Mouse (Mus musculus): ENCODE measurements around the gene Krtap10-4. TPM values are rescaled to one million over a fixed set of nuclear protein-coding genes. Genes with fewer than 3 reads are reported as not detected.

Krtap10-4 gene
- polyA plus RNA-seq, 1 experiment from 2014 or later, result not detected

Other genes with a start within 250 kb of the Krtap10-4 start
- 104 and 144 TPM in 2 replicates for gene Pttg1ip, start 245.4 kb downstream of the Krtap10-4 start, polyA plus RNA-seq (2014; fragmentation: Nextera tagmentation; extraction: Ambion mirVana)
- gene Sumo3, start 221.0 kb downstream of the Krtap10-4 start, polyA plus RNA-seq (2014; fragmentation: Nextera tagmentation; extraction: Ambion mirVana), result 253 and 294 TPM in 2 replicates
- gene Gm49325, start 220.9 kb downstream of the Krtap10-4 start, polyA plus RNA-seq (2014; fragmentation: Nextera tagmentation; extraction: Ambion mirVana), result 1.2 and 1.8 TPM in 2 replicates
- gene Ube2g2, start 204.8 kb downstream of the Krtap10-4 start, polyA plus RNA-seq (2014; fragmentation: Nextera tagmentation; extraction: Ambion mirVana), result 41.3 and 51.8 TPM in 2 replicates
- gene Tspear, start 140.5 kb downstream of the Krtap10-4 start, polyA plus RNA-seq (2014; fragmentation: Nextera tagmentation; extraction: Ambion mirVana), result 0.41 and 0.74 TPM in 2 replicates
- not detected in 2 replicates for gene Gm19402, start 136.3 kb downstream of the Krtap10-4 start, polyA plus RNA-seq (2014; fragmentation: Nextera tagmentation; extraction: Ambion mirVana)
- gene Gm9508, start 129.9 kb downstream of the Krtap10-4 start, polyA plus RNA-seq (2014; fragmentation: Nextera tagmentation; extraction: Ambion mirVana), result not detected in 2 replicates
- gene Gm10272, start 120.5 kb downstream of the Krtap10-4 start, polyA plus RNA-seq (2014; fragmentation: Nextera tagmentation; extraction: Ambion mirVana), result not detected in 2 replicates
- gene Gm10024, start 115.6 kb downstream of the Krtap10-4 start, polyA plus RNA-seq (2014; fragmentation: Nextera tagmentation; extraction: Ambion mirVana), result not detected in 2 replicates
- gene Gm10142, start 111.3 kb downstream of the Krtap10-4 start, polyA plus RNA-seq (2014; fragmentation: Nextera tagmentation; extraction: Ambion mirVana), result not detected in 2 replicates
- gene Krtap12-1, start 106.5 kb downstream of the Krtap10-4 start, polyA plus RNA-seq (2014; fragmentation: Nextera tagmentation; extraction: Ambion mirVana), result not detected in 2 replicates
- not detected in 2 replicates for gene Gm10100, start 100.6 kb downstream of the Krtap10-4 start, polyA plus RNA-seq (2014; fragmentation: Nextera tagmentation; extraction: Ambion mirVana)
- gene Gm18596, start 84.5 kb downstream of the Krtap10-4 start, polyA plus RNA-seq (2014; fragmentation: Nextera tagmentation; extraction: Ambion mirVana), result not detected in 2 replicates
- not detected in 2 replicates for gene Gm9736, start 75.7 kb downstream of the Krtap10-4 start, polyA plus RNA-seq (2014; fragmentation: Nextera tagmentation; extraction: Ambion mirVana)
- gene Gm3233, start 67.4 kb downstream of the Krtap10-4 start, polyA plus RNA-seq (2014; fragmentation: Nextera tagmentation; extraction: Ambion mirVana), result not detected in 2 replicates
- not detected in 2 replicates for gene Gm3238, start 55.8 kb downstream of the Krtap10-4 start, polyA plus RNA-seq (2014; fragmentation: Nextera tagmentation; extraction: Ambion mirVana)
- not detected in 2 replicates for gene Gm7138, start 50.2 kb downstream of the Krtap10-4 start, polyA plus RNA-seq (2014; fragmentation: Nextera tagmentation; extraction: Ambion mirVana)
- not detected in 2 replicates for gene Gm3250, start 44.6 kb downstream of the Krtap10-4 start, polyA plus RNA-seq (2014; fragmentation: Nextera tagmentation; extraction: Ambion mirVana)
- not detected in 2 replicates for gene Gm7137, start 38.9 kb downstream of the Krtap10-4 start, polyA plus RNA-seq (2014; fragmentation: Nextera tagmentation; extraction: Ambion mirVana)
- gene Gm9639, start 32.0 kb downstream of the Krtap10-4 start, polyA plus RNA-seq (2014; fragmentation: Nextera tagmentation; extraction: Ambion mirVana), result not detected in 2 replicates
- gene Gm19668, start 28.0 kb downstream of the Krtap10-4 start, polyA plus RNA-seq (2014; fragmentation: Nextera tagmentation; extraction: Ambion mirVana), result not detected in 2 replicates
- not detected in 2 replicates for gene Gm9507, start 15.3 kb downstream of the Krtap10-4 start, polyA plus RNA-seq (2014; fragmentation: Nextera tagmentation; extraction: Ambion mirVana)
- gene Gm2696, start 12.4 kb downstream of the Krtap10-4 start, polyA plus RNA-seq (2014; fragmentation: Nextera tagmentation; extraction: Ambion mirVana), result not detected in 2 replicates
- gene Krtap10-10, start 8.9 kb upstream of the Krtap10-4 start, polyA plus RNA-seq (2014; fragmentation: Nextera tagmentation; extraction: Ambion mirVana), result not detected in 2 replicates
- gene Gm36176, start 19.7 kb upstream of the Krtap10-4 start, polyA plus RNA-seq (2014; fragmentation: Nextera tagmentation; extraction: Ambion mirVana), result not detected in 2 replicates
- not detected in 2 replicates for gene Gm10318, start 25.8 kb upstream of the Krtap10-4 start, polyA plus RNA-seq (2014; fragmentation: Nextera tagmentation; extraction: Ambion mirVana)
- not detected in 2 replicates for gene Gm3285, start 34.9 kb upstream of the Krtap10-4 start, polyA plus RNA-seq (2014; fragmentation: Nextera tagmentation; extraction: Ambion mirVana)
- gene Lrrc3, start 75.4 kb upstream of the Krtap10-4 start, polyA plus RNA-seq (2014; fragmentation: Nextera tagmentation; extraction: Ambion mirVana), result 2.2 and 3.3 TPM in 2 replicates
- gene Trpm2, start 143.5 kb upstream of the Krtap10-4 start, polyA plus RNA-seq (2014; fragmentation: Nextera tagmentation; extraction: Ambion mirVana), result 0.27 and 0.54 TPM in 2 replicates
- gene 1810043G02Rik, start 151.4 kb upstream of the Krtap10-4 start, polyA plus RNA-seq (2014; fragmentation: Nextera tagmentation; extraction: Ambion mirVana), result 26.4 and 35.8 TPM in 2 replicates
- 91.2 and 118 TPM in 2 replicates for gene Pfkl, start 183.0 kb upstream of the Krtap10-4 start, polyA plus RNA-seq (2014; fragmentation: Nextera tagmentation; extraction: Ambion mirVana)
- 0.41 and 0.66 TPM in 2 replicates for gene Dnmt3l, start 214.9 kb upstream of the Krtap10-4 start, polyA plus RNA-seq (2014; fragmentation: Nextera tagmentation; extraction: Ambion mirVana)
- gene Aire, start 216.5 kb upstream of the Krtap10-4 start, polyA plus RNA-seq (2014; fragmentation: Nextera tagmentation; extraction: Ambion mirVana), result 1.2 and 1.5 TPM in 2 replicates
- gene Icosl, start 242.2 kb upstream of the Krtap10-4 start, polyA plus RNA-seq (2014; fragmentation: Nextera tagmentation; extraction: Ambion mirVana), result 3.8 and 4.8 TPM in 2 replicates

Measured in kidney, embryonic 14.5 days (tissue).